Mouse (Mus musculus) CH12F3 (cell line): ENCODE measurements around the gene Bach1.

ENCODE experiments used
- in situ Hi-C: fragments of 300-500 bp; cut with MboI; formaldehyde crosslinking; loops from 2 replicates; pipeline ENCODE4 v1.14.3; 2020; ENCODE audit warnings: low sequenced_read_pairs

The Bach1 gene

DNA sequence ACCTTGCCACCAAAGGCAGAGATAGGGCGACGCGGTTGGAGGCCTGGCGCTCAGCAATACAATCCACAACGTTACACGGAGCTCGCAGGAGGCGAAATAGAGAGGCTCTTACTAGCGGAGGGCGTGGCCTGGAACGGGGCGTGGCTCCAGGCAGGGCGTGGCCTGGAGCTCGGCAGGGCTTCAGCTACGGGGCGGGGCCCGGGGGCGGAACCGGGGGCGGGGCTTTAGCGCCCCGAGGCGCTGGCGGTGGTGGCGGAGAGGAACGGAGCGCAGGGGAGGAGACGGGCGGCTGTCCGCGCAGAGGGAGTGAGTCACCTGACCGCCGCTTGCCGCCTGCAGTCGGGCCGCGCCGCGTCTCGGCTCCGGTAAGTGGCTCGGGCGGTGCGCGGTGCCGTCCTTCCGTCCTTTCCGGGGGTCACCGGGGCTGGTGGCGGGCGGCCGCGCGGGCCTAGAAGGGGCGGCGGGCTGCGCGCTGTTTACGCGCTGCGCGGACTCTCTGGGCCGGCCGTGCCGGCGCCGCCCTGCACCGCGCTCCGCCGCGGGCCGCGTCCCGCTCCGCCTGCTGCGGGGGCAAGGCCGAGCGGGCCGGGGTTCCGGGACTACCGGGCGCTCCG is at the start of gene Bach1:
Gene Bach1 (plus strand): TSS at position 254 of the 614 bp plus-strand sequence.
- in situ Hi-C loops, result no loop called here

DNA sequence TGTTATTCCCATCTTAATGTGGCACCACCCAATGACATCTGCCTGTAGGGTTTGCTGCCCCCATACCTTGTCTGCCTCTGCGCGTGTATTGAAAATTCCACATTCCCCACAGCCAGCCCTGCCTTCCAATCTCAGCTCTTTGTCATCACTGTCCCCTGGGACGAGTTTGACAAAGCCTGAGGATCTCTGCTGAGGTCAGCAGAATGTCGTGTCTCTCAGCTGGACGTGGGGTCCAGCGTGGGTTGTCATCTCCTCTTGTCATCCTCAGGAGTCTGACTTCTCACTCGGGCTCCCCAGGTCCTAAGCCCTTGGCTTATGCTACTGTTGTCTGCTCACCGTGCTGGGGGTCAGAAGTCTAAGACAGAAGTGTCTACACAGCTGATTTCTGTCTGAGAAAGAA is 46.4 kb upstream of the Bach1 start:
- in situ Hi-C loops, result no loop called here

GRCm38 (mm10) chr16:87652924-87653323 is 45.8 kb upstream of the Bach1 start:
- in situ Hi-C loops, result no loop called here

DNA sequence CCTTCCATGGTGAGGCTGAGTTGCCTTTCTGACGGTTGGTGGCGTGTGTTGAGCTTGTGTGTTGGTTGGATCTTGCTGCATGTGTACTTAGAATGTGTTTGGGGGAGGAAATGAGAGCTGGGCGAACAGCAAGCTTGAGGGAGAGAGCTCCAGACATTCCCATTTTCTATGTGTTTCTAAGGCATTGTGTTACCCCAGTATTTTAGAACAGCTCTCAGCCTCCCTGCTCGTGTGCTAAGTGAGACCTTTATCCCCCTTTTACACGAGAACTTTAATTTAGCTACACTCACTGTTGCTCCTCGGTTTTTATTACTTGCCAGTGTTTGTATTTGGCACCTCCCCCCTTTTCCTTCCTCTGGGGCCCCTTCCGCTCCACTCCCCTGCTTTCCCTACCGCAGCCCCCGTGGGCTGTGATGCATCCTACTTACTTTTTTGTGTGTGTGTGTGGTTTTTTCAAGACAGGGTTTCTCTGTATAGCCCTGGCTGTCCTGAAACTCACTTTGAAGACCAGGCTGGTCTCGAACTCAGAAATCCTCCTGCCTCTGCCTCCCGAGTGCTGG is 44.6 kb upstream of the Bach1 start:
- in situ Hi-C loops, result no loop called here

GRCm38 (mm10) chr16:87655005-87655404 is 43.7 kb upstream of the Bach1 start:
- in situ Hi-C loops, result no loop called here

- in situ Hi-C loops, result no loop called here
These were observed 43.2 kb upstream of the Bach1 start for GRCm38 (mm10) chr16:87655579-87655978.

- in situ Hi-C loops, result no loop called here
These were observed 42.0 kb upstream of the Bach1 start for GRCm38 (mm10) chr16:87656771-87657170.

- in situ Hi-C loops, result no loop called here
These were observed 41.5 kb upstream of the Bach1 start for GRCm38 (mm10) chr16:87657291-87657690.

- in situ Hi-C loops, result no loop called here
These were observed 37.7 kb upstream of the Bach1 start for GRCm38 (mm10) chr16:87661024-87661471.

GRCm38 (mm10) chr16:87661636-87662035 is 37.1 kb upstream of the Bach1 start:
- in situ Hi-C loops, result no loop called here

DNA sequence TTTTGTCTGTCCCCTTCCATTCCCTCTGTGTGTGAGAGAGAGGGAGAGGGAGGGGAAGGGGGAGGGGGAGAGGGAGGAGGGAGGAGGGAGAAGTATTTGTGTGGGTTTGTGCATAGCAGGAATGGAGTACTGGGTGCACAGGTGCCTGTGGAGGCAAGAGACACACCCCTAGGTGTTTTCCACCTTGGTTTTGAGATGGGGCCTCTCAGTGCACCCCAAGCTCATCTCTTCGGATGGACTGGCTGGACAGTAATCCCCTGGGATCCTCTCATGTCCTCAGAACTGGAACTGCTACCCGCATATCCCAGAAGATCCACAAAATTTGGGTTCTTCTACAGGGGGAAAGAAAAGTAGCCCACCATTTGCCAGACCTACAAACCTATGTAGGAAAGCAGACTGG is 36.2 kb upstream of the Bach1 start:
- in situ Hi-C loops, result no loop called here

GRCm38 (mm10) chr16:87663890-87664289 is 34.9 kb upstream of the Bach1 start:
- in situ Hi-C loops, result no loop called here

DNA sequence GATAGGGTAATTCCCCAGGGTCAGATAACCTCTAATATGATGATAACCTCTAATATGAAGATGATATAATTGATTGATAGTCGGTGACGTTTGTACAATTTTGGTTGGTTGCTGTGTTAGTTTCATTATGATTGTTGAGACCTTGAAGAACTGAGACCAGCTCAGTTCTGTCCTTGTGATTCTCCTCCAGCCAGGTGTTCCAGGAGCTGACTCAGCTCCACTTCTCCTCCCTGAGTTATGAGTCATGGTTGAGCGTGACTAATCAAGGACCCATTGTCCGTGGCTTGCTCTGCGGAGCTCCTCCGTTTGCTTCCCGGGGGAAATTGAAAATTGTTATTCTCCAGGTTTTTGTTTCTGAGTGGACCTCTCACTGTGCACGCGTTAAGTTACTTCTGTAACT is 33.5 kb upstream of the Bach1 start:
- in situ Hi-C loops, result no loop called here

- in situ Hi-C loops, result no loop called here
These were observed 32.8 kb upstream of the Bach1 start for GRCm38 (mm10) chr16:87665752-87666619.

DNA sequence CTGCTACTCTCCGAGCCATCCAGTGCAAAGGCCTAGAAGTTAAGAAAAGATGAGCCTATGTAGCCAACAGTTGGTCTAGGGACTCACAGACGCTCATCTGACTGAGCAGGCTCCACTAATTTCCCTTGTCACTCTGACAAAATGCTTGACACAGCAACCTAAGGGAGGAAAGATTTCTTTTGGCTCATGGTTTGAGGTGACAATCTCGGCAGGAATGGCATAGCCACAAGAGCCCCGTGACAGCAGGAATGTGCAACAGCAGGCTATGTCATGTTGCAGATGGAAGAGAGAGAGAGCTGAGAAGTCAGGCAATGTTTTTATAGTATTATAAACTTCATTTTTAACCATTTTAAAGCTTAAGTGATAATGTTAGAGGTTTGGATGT is 32.1 kb upstream of the Bach1 start:
- in situ Hi-C loops, result no loop called here

GRCm38 (mm10) chr16:87668002-87668401 is 30.7 kb upstream of the Bach1 start:
- in situ Hi-C loops, result no loop called here

DNA sequence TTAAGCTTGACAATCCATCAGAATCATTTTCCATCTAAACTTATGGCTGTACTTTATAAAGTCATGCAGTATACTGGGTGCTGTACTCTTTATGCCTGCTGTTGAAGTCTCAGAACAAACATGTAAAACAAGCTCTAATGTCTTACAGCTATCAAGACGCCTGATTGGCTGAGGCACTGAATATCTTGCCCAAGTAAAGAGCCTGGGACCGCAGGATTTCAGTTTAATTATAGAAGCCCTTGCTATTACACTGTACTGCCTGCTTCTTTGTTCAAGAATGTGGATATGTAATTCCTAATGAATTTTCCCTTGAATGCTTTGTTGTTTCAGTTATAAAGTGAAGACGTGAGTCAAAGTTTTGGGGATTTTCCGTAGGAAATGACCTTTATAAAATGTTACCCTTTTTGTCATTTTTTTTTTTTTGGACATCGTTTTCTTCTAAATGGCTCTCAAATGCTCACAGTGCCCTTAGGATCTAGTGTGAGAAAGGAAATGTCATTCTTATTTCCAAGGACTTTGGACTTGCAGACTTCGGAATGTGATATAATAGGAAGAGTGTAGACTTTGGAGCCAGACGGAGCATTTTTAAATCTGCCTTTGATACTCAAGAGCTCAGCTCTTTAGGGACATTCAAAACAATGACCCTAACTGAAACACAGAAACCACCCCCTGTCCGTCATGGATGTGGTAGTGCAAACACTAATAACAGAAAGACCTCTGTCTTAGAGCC is 28.5 kb upstream of the Bach1 start:
- in situ Hi-C loops, result no loop called here

- in situ Hi-C loops, result no loop called here
These were observed 28.0 kb upstream of the Bach1 start for GRCm38 (mm10) chr16:87670821-87671165.

DNA sequence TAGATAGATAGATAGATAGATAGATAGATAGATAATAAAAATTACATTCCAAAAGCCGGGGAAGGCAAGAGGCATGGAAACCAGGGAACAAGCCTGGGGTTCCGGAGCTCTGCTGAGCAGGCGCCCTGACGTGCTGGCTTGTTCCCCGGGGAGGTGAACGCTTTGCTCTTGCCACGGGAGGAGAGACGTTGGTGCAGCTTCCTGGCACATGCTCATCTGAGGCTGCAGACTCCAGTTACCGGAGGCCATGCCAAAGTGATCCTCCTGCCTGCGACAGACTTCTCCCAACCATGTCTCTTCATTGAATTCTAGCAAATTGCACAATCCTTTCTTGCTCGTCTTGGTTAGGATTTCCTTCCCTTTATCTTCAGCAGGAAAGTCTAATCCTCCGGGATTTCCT is 27.4 kb upstream of the Bach1 start:
- in situ Hi-C loops, result no loop called here

DNA sequence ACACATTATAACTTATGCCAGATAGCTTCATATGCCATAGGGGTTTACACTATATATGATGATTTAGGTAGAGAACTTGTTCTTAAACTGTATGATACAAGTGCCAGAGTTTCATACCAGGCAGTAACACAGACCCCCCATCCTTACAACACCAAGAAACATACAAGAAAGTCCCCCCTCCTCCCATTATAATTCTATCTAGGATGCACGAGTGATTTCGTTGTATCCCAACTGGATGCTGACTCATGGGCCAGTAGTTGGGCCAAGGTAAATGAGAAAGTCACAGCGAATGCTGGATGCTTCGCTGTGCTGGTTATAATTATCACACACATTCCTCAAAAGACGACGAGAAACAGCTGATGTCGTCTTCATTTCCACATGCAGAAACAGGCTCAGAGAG is 25.6 kb upstream of the Bach1 start:
- in situ Hi-C loops, result no loop called here

DNA sequence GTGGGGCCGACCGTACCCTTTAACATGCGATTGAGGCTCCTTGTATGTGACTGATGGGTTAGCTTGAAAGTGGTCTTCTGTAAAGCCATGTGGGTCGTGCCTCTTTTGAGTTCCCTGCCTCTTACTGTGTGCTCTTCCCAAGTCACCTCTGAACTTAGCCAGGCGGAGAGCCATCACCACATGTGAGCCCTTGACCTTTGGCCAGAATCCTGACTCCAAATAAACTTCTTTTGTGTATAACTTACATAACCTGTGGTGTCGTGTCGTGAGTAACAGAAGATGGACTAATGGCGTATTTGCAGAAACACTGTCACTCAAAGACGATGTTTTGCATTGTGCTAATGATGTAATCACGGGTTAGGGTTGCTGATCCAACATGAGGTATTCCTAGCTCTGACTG is 22.6 kb upstream of the Bach1 start:
- in situ Hi-C loops, result no loop called here

- in situ Hi-C loops, result no loop called here
These were observed 20.1 kb upstream of the Bach1 start for GRCm38 (mm10) chr16:87678667-87679066.
